Mouse (Mus musculus) olfactory bulb, adult 2 months (tissue): ENCODE results near the gene C77080. TPM values are rescaled to one million over a fixed set of nuclear protein-coding genes. Genes with fewer than 3 reads are reported as not detected.

Experiments used
- H3K27ac ChIP-seq: fragments of 200-500 bp; 2 replicates; pipeline ENCODE4 v1.5.1; 2012; ENCODE audit warnings: low read depth, low read length; ENCODE audit not compliant: insufficient read depth
- H3K4me1 ChIP-seq: fragments of 200-500 bp; 2 replicates; pipeline ENCODE4 v1.6.1; 2012; ENCODE audit warnings: low read length; ENCODE audit not compliant: control insufficient read depth, insufficient read depth
- H3K4me3 ChIP-seq: fragments of 200-500 bp; 2 replicates; pipeline ENCODE4 v1.5.1; 2012; ENCODE audit warnings: mild to moderate bottlenecking, low read depth, low read length, moderate library complexity; ENCODE audit not compliant: insufficient read depth
- CTCF ChIP-seq: fragments of 200-500 bp; IDR thresholded peaks from 2 replicates; pipeline ENCODE4 v1.5.1; 2012; ENCODE audit warnings: low read depth, mild to moderate bottlenecking, low read length, moderate library complexity; ENCODE audit not compliant: insufficient read depth
- POLR2A ChIP-seq: fragments of 200-500 bp; IDR thresholded peaks from 2 replicates; pipeline ENCODE4 v1.6.1; 2012; ENCODE audit warnings: mild to moderate bottlenecking, low read depth, low read length, moderate library complexity; ENCODE audit not compliant: insufficient read depth
- WGBS: fragments of 180-500 bp; shearing (Covaris S2); methylation state at CpG from one replicate; pipeline ENCODE4 v1.1.7; 2018; 5-methylcytosine and 5-hydroxymethylcytosine counted together
- polyA plus RNA-seq: library from polyadenylated mRNA; stranded (reverse); fragments of >200 nt; gene quantifications from 2 replicates; pipeline ENCODE4 v1.2.4, GENCODE M21; 2012; ENCODE audit warnings: low replicate concordance; ENCODE audit not compliant: missing spikeins, insufficient read depth, insufficient read length

The C77080 gene
- polyA plus RNA-seq, 1 experiment: not detected

DNA sequence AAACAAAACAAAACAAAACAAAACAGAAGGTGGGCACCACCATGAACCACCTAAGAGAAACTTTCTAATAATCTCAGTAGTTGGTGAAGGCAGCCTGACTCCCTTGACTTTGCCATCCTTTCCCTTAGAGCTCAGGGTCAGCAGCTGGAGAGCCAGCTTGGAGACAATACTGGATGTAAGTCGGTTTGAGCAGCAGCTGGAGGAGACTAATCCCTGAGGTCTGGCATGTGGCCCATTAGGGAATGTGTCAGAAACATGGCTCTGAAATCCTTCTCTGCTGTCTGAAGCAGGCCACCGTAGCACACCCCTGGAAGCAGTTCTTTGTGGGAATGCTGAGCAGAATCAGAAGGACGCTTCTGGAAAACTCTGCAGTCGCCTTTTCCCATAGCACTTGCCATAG is 49.7 kb downstream of the C77080 start:
- H3K4me3 ChIP-seq: no peak overlapping the region
- TF ChIP-seq POLR2A: no peak
- no peak for TF ChIP-seq CTCF
- no peaks in the 10 kb centered on the region; the same call in 1 of the 2 replicates for H3K4me1 ChIP-seq
- no peak overlapping the region for H3K27ac ChIP-seq
- 74% methylated on average over 4 of the region's 4 CpGs for WGBS

- TF ChIP-seq POLR2A (no peak), CTCF (0 out of 2 replicates have a peak, but pooled peaks have one; percentile 29)
- Histone ChIP-seq H3K27ac (no peak overlapping the region), H3K4me1 (peaks cover under 1% of the 10 kb centered on the region), H3K4me3 (no peak overlapping the region)
- WGBS: 39% methylated on average over 7 of the region's 7 CpGs
Measured at GRCm38 (mm10) chr4:129209504-129209903, 51.7 kb downstream of the C77080 start.

GRCm38 (mm10) chr4:129206792-129207191 is 54.4 kb downstream of the C77080 start:
- no peak overlapping the region for H3K4me3 ChIP-seq
- no peak overlapping the region for H3K27ac ChIP-seq
- TF ChIP-seq CTCF: no peak
- TF ChIP-seq POLR2A: no peak
- peaks cover 3% of the 10 kb centered on the region for H3K4me1 ChIP-seq
- WGBS: 94% methylated on average over 8 of the region's 8 CpGs

GRCm38 (mm10) chr4:129204655-129205054 is 56.5 kb downstream of the C77080 start:
- Histone ChIP-seq H3K4me1 (peaks cover 7% of the 10 kb centered on the region), H3K4me3 (no peak overlapping the region), H3K27ac (peak overlapping the region; percentile 78)
- no peak for TF ChIP-seq POLR2A
- TF ChIP-seq CTCF: no peak
- WGBS: 32% methylated on average over 10 of the region's 10 CpGs

DNA sequence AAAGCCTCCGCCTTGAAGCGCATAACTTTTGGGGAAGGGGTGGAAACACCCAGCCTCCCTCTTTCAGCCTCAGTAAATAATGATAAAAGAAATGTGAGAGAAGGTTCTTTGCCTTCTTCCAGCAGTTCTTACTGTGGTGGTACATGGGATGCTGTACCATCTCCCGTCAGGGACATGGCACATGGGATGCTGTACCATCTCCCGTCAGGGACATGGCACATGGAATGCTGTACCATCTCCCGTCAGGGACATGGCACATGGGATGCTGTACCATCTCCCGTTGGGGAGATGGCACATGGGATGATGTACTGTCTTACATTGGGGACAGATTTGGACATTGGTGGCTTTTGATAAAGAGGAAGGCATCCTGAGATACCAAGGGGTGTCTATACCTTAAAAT is 63.7 kb downstream of the C77080 start:
- TF ChIP-seq POLR2A (no peak), CTCF (no peak)
- no peak overlapping the region for H3K4me3 ChIP-seq
- no peak overlapping the region for H3K27ac ChIP-seq
- 95% methylated on average over 6 of the region's 6 CpGs for WGBS
- peaks cover 4% of the 10 kb centered on the region for H3K4me1 ChIP-seq

DNA sequence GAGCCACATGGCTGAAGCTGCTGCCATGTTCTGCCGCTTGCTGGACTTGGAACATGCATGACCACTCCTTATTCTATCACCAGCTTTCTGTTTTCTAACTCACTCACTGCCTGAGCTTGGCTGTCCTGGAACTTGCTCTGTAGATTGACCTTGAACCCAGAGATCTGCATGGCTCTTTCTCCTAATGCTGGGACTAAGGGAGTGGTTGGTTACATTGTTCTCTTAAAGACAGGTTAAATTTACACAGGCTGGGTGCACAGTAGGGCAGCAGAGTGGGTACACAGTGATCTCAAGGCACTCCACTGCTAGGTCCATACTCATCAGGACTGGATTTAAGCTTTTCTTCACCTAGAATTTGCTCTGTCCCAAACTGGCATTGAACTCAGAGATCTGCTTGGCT is 66.9 kb downstream of the C77080 start:
- Histone ChIP-seq H3K27ac (no peak overlapping the region), H3K4me3 (no peak overlapping the region), H3K4me1 (peaks cover 6% of the 10 kb centered on the region)
- 93% methylated on average over 1 of the region's 1 CpGs for WGBS
- no peak for TF ChIP-seq POLR2A
- TF ChIP-seq CTCF: no peak

- peaks cover 6% of the 10 kb centered on the region for H3K4me1 ChIP-seq
- TF ChIP-seq CTCF (no peak), POLR2A (no peak)
- H3K4me3 ChIP-seq: no peak overlapping the region
- H3K27ac ChIP-seq: no peak overlapping the region
- WGBS: 80% methylated on average over 5 of the region's 5 CpGs
Measured at GRCm38 (mm10) chr4:129191691-129192090, 69.5 kb downstream of the C77080 start.

GRCm38 (mm10) chr4:129190538-129190937 is 70.7 kb downstream of the C77080 start:
- Histone ChIP-seq H3K4me3 (peak overlapping the region; percentile 77), H3K27ac (no peak overlapping the region), H3K4me1 (peaks cover 6% of the 10 kb centered on the region)
- WGBS: 1% methylated on average over 12 of the region's 12 CpGs
- TF ChIP-seq CTCF (no peak), POLR2A (no peak)

DNA sequence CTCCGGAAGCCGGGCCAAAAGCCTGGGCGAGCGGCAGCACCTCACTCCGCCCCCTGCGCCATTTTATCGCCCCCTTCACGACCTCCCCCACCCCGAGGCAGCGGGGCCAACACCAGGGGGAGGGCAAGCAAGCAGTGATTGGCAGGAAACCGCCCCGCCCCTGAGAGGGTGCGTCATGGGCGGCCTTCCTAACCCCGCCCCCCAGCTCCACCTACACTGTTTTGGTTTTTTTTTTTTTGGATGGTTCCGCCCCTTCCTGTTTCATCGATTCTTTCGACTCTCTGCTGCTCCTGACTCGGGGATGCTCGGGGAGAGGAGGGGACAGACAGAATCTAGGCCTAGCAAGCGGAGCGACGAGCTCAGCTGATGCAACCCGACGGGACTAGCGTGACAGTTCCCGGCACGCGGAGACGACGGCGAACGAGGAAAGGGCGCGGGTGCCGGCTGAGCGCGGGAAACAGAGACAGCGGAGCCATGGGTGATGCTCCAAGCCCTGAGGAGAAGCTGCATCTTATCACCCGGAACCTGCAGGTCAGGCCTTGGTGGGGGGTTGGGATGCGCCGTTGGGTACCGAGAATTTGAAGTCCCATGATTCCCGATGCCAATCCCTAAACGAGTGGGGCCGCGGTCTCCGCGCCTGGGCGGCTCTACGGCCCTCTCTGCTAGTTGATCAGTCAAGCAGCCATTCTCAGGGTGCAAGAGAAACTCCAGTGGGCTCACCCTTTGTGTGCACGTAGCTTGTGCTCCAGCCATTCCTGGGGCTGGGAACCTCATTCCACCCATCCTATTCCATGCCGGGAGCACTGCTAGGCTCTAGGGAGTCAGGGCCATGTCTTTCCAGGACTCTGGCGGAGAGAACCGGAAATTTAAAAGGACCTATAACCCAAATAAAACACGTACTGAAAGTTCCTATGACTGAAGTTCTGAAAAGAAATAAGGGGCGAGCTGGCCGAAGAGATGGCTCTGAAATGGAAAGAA is 71.4 kb downstream of the C77080 start, which contains the start of the genes S100pbp and Yars:
TSS of gene S100pbp (minus strand) at position 186 of the 978 bp plus-strand sequence.
TSS of gene Yars (plus strand) at position 219 of the 978 bp plus-strand sequence.
- peak; percentile 71 for TF ChIP-seq POLR2A
- no peak for TF ChIP-seq CTCF
- under 1% methylated on average over 58 of the region's 58 CpGs for WGBS
- H3K4me1 ChIP-seq: peaks cover 6% of the 10 kb centered on the region
- H3K27ac ChIP-seq: peak within 1 kb of the TSS; percentile 78
- peak within 1 kb of the TSS; percentile 89 for H3K4me3 ChIP-seq
